ENCODE assay signal across 24 mouse cellular contexts in the genomic region with DNA sequence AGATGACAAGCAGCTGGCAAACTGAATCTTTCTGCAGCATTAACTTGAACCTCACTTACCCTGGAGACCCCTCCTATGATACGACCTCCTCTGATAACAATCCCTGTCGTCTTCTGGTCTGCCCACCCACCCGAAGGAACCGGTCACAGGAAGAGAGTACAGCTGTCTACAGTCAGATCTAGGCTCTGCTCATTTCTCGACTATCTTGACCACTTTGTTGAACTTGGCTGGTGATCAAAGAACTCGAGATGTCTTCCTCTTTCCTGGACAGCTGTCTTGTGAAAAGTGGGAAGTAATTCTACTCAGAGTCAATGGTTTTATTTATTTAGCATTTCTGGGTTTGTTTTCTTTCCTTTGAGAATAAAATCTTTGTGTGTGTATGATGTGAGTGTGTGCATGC. TPM values are rescaled to one million over a fixed set of nuclear protein-coding genes. Genes with fewer than 3 reads are reported as not detected.
DNase-seq lines count a peak whose midpoint lies in the region; ATAC-seq and TF ChIP-seq lines count a peak whose summit lies in the region.
"Had no signal": no experiment of that assay in that cellular context is flagged by ENCODE, and none has a peak within 500 bp of the region (broad histone marks: within the 10 kb centered on the region; RNA-seq: fewer than 3 reads in every experiment).

No protein-coding gene starts in this region.

- no peak overlapping the region for H3K9ac ChIP-seq in kidney, embryonic 14.5 days (ENCODE audit: low read depth, low read length)
- H3K9ac ChIP-seq: forebrain, embryonic 15.5 days; hindbrain, embryonic 15.5 days; limb, embryonic 12.5 days; liver, embryonic 14.5 days; midbrain, embryonic 12.5 days; neural tube, embryonic 12.5 days had no signal

- H3K4me2 ChIP-seq in kidney, embryonic 14.5 days (replicated peaks; ENCODE audit: low read depth, low read length) = no peak overlapping the region
- H3K4me2 ChIP-seq: forebrain, embryonic 15.5 days; heart, embryonic 11.5 days; hindbrain, embryonic 15.5 days; limb, embryonic 12.5 days; midbrain, embryonic 12.5 days; neural tube, embryonic 12.5 days had no signal

- no peaks in the 10 kb centered on the region for H3K27me3 ChIP-seq in kidney, embryonic 14.5 days (ENCODE audit: control insufficient read depth, insufficient read depth, low read length)
- H3K27me3 ChIP-seq in C2C12 (ENCODE audit: control insufficient read depth, insufficient read depth, insufficient read length) = no peaks in the 10 kb centered on the region
- H3K27me3 ChIP-seq: forebrain, embryonic 15.5 days; hindbrain, embryonic 15.5 days; limb, embryonic 12.5 days; midbrain, embryonic 12.5 days; neural tube, embryonic 12.5 days had no signal

- peak; percentile 26 for DNase-seq in kidney, postnatal 10 days
- DNase-seq in MEL-GATA-1-ER (ENCODE audit: extremely low read depth, low read depth) = peak; percentile 80
- peak; percentile 43 for DNase-seq in lung, postnatal 36 days
- no peak for DNase-seq in right cerebral cortex, postnatal 25 days
- DNase-seq: adrenal gland, postnatal 36 days; cerebellum, adult 8-10 months; gastrocnemius, postnatal 25 days; kidney, adult 11 months; kidney, postnatal 36 days had no signal

- no peak overlapping the region for H3K27ac ChIP-seq in kidney, embryonic 14.5 days (ENCODE audit: low read depth, low read length)
- H3K27ac ChIP-seq: forebrain, embryonic 15.5 days; hindbrain, embryonic 15.5 days; limb, embryonic 12.5 days; liver, embryonic 14.5 days; macrophage; midbrain, embryonic 12.5 days; neural tube, embryonic 12.5 days had no signal

- H3ac ChIP-seq in C2C12 (ENCODE audit: control insufficient read depth, insufficient read length, low read depth) = no peak overlapping the region

- WGBS in kidney, embryonic 14.5 days = 38% methylated on average over 6 of the region's 6 CpGs

- H3K4me3 ChIP-seq in kidney, embryonic 14.5 days (ENCODE audit: low read length) = no peak overlapping the region
- no peak overlapping the region for H3K4me3 ChIP-seq in C2C12 (ENCODE audit: insufficient read depth, poor library complexity, severe bottlenecking)
- H3K4me3 ChIP-seq: erythroblast, embryonic 14.5 days; forebrain, embryonic 15.5 days; hindbrain, embryonic 15.5 days; limb, embryonic 12.5 days; midbrain, embryonic 12.5 days; neural tube, embryonic 12.5 days had no signal

- no peaks in the 10 kb centered on the region; the same call in 1 of the 2 replicates for H3K9me3 ChIP-seq in kidney, embryonic 14.5 days (ENCODE audit: control insufficient read depth, low read length)
- H3K9me3 ChIP-seq: forebrain, embryonic 15.5 days; hindbrain, embryonic 15.5 days; limb, embryonic 12.5 days; midbrain, embryonic 12.5 days; neural tube, embryonic 12.5 days had no signal

- no peak for ATAC-seq in kidney, embryonic 14.5 days (ENCODE audit: low FRiP score, low TSS enrichment)
- no peak for ATAC-seq in inflammation-experienced regulatory T-cells, adult 6 months
- ATAC-seq: CD4-positive, CD25-positive, alpha-beta regulatory T cell, adult 4 months; forebrain, embryonic 15.5 days had no signal

- no peak for TF ChIP-seq CTCF in C2C12 (IDR thresholded peaks at IDR 0.05; ENCODE audit: control insufficient read depth, insufficient read depth, insufficient read length)

- no peaks in the 10 kb centered on the region for H3K36me3 ChIP-seq in kidney, embryonic 14.5 days (ENCODE audit: control insufficient read depth, insufficient read depth, low read length)
- no peaks in the 10 kb centered on the region for H3K36me3 ChIP-seq in C2C12 (ENCODE audit: control insufficient read depth, insufficient read depth)
- H3K36me3 ChIP-seq: forebrain, embryonic 15.5 days; G1E; hindbrain, embryonic 15.5 days; limb, embryonic 12.5 days; midbrain, embryonic 12.5 days; neural tube, embryonic 12.5 days had no signal

- H3K4me1 ChIP-seq in kidney, embryonic 14.5 days (ENCODE audit: control insufficient read depth, insufficient read depth, low read length) = no peaks in the 10 kb centered on the region
- H3K4me1 ChIP-seq: hindbrain, embryonic 15.5 days; neural tube, embryonic 12.5 days had no signal

- no peaks in the 10 kb centered on the region for H3K79me2 ChIP-seq in C2C12 (ENCODE audit: control insufficient read depth, insufficient read depth)

- H3K79me3 ChIP-seq in C2C12 (ENCODE audit: low read depth) = no peaks in the 10 kb centered on the region

TF ChIP-seq in C2C12, 6 proteins besides CTCF, POLR2A, EP300 and RAD21:
- TF ChIP-seq MYOG (IDR thresholded peaks at IDR 0.05; ENCODE audit: control insufficient read depth, extremely low read depth, insufficient read length) = no peak
- peak; percentile 12 for TF ChIP-seq MYOD1 (IDR thresholded peaks at IDR 0.05; ENCODE audit: control insufficient read depth, insufficient read length, low read depth)

RNA-seq across cellular contexts. Expression of gene Aldoart2, which starts 4.6 kb away (rescaled TPM):
- polyA plus RNA-seq in kidney, embryonic 14.5 days (2014; fragmentation: Nextera tagmentation; extraction: Ambion mirVana) = not detected in 2 replicates
- not detected for polyA plus RNA-seq in C2C12 (2012; fragmentation: generic; extraction: Trizol)
- polyA plus RNA-seq in inflammation-experienced regulatory T-cells, adult 6 months (2017; shearing (Covaris generic)) = under 1 TPM in 2 of 3 experiments, not detected in 1; 0.23 to 0.40 TPM
- polyA plus RNA-seq: forebrain, embryonic 15.5 days; hindbrain, embryonic 15.5 days; limb, embryonic 12.5 days; liver, embryonic 14.5 days; macrophage; midbrain, embryonic 12.5 days; neural tube, embryonic 12.5 days; small intestine, adult 2 months had no signal

RNA-seq across cellular contexts. Expression of gene Insm2, which starts 29.6 kb away (rescaled TPM):
- 0.08 and 0.09 TPM in 2 replicates for polyA plus RNA-seq in kidney, embryonic 14.5 days (2014; fragmentation: Nextera tagmentation; extraction: Ambion mirVana)
- not detected for polyA plus RNA-seq in C2C12 (2012; fragmentation: generic; extraction: Trizol)
- polyA plus RNA-seq in inflammation-experienced regulatory T-cells, adult 6 months (2017; shearing (Covaris generic)) = under 1 TPM; 0.18 to 0.34 (median 0.21) TPM
- polyA plus RNA-seq: erythroblast, embryonic 14.5 days; G1E; limb, embryonic 12.5 days; liver, embryonic 14.5 days; macrophage; small intestine, adult 2 months had no signal
